Mouse (Mus musculus) midbrain, embryonic 15.5 days (tissue): ENCODE results near the gene Mafb. TPM values are rescaled to one million over a fixed set of nuclear protein-coding genes. Genes with fewer than 3 reads are reported as not detected.

Source experiments
- ATAC-seq: fragments of 200-750 bp; cut with Nextera tagmentation; replicated peaks from 2 replicates; pipeline ENCODE4 v1.8.0; 2017; ENCODE audit warnings: moderate TSS enrichment
- H3K27ac ChIP-seq: fragments of 300-500 bp; sonication (generic); 2 replicates; pipeline ENCODE4 v1.5.1; 2015; ENCODE audit warnings: mild to moderate bottlenecking, inconsistent platforms
- H3K27me3 ChIP-seq: fragments of 300-500 bp; sonication (generic); replicated peaks from 2 replicates; pipeline ENCODE4 v1.6.1; 2015; ENCODE audit warnings: inconsistent platforms
- H3K36me3 ChIP-seq: fragments of 300-500 bp; sonication (generic); replicated peaks from 2 replicates; pipeline ENCODE4 v1.6.1; 2015; ENCODE audit warnings: inconsistent platforms
- H3K4me1 ChIP-seq: fragments of 300-500 bp; sonication (generic); 2 replicates; pipeline ENCODE4 v1.6.1; 2015; ENCODE audit warnings: inconsistent platforms
- H3K4me2 ChIP-seq: fragments of 300-500 bp; sonication (generic); 2 replicates; pipeline ENCODE4 v1.6.1; 2015; ENCODE audit warnings: inconsistent platforms, mild to moderate bottlenecking, moderate library complexity
- H3K4me3 ChIP-seq: fragments of 300-500 bp; sonication (generic); 2 replicates; pipeline ENCODE4 v1.5.1; 2015; ENCODE audit warnings: mild to moderate bottlenecking, inconsistent platforms
- H3K9ac ChIP-seq: fragments of 300-500 bp; sonication (generic); 2 replicates; pipeline ENCODE4 v1.6.1; 2015; ENCODE audit warnings: mild to moderate bottlenecking, inconsistent platforms
- H3K9me3 ChIP-seq: fragments of 300-500 bp; sonication (generic); 2 replicates; pipeline ENCODE4 v1.6.1; 2016; ENCODE audit warnings: inconsistent platforms
- WGBS: fragments of 180-500 bp; shearing (Covaris S2); methylation state at CpG from one replicate; pipeline ENCODE4 v1.1.7; 2015; ENCODE audit warnings: mixed read lengths; 5-methylcytosine and 5-hydroxymethylcytosine counted together
- polyA plus RNA-seq: library from polyadenylated mRNA; unstranded; fragments of >200 nt; fragmentation: Nextera tagmentation; extraction: Ambion mirVana; gene quantifications from 2 replicates; pipeline ENCODE4 v1.2.1, GENCODE M21; 2015

The Mafb gene
- polyA plus RNA-seq, 1 experiment from 2014 or later, result 6.5 TPM

GRCm38 (mm10) chr2:160336053-160336452, 30.8 kb downstream of the Mafb start:
- Histone ChIP-seq H3K36me3 (no peaks in the 10 kb centered on the region), H3K4me1 (no peaks in the 10 kb centered on the region), H3K4me3 (no peak overlapping the region), H3K9me3 (no peaks in the 10 kb centered on the region), H3K27me3 (no peaks in the 10 kb centered on the region), H3K9ac (no peak overlapping the region), H3K27ac (no peak overlapping the region), H3K4me2 (no peak overlapping the region)
- 73% methylated on average over 2 of the region's 2 CpGs for WGBS
- ATAC-seq, result no peak

GRCm38 (mm10) chr2:160335043-160335442, 31.8 kb downstream of the Mafb start:
- H3K9me3 ChIP-seq, result no peaks in the 10 kb centered on the region
- WGBS, result 85% methylated on average over 1 of the region's 1 CpGs
- no peak overlapping the region for H3K4me2 ChIP-seq
- no peaks in the 10 kb centered on the region for H3K36me3 ChIP-seq
- H3K4me1 ChIP-seq, result no peaks in the 10 kb centered on the region
- no peak overlapping the region for H3K4me3 ChIP-seq
- H3K9ac ChIP-seq, result no peak overlapping the region
- H3K27me3 ChIP-seq, result no peaks in the 10 kb centered on the region
- H3K27ac ChIP-seq, result no peak overlapping the region
- ATAC-seq, result no peak

GRCm38 (mm10) chr2:160334111-160334661, 32.7 kb downstream of the Mafb start, which contains the start of gene Gm826:
TSS of gene Gm826 (minus strand) at chr2:160334162.
- H3K9me3 ChIP-seq, result no peaks in the 10 kb centered on the region
- ATAC-seq, result no peak
- H3K9ac ChIP-seq, result no peak within 1 kb of the TSS
- no peaks in the 10 kb centered on the region for H3K36me3 ChIP-seq
- WGBS, result 58% methylated on average over 4 of the region's 4 CpGs
- no peaks in the 10 kb centered on the region for H3K27me3 ChIP-seq
- H3K4me3 ChIP-seq, result no peak within 1 kb of the TSS
- no peak within 1 kb of the TSS for H3K4me2 ChIP-seq
- H3K27ac ChIP-seq, result no peak within 1 kb of the TSS
- no peaks in the 10 kb centered on the region for H3K4me1 ChIP-seq

- 94% methylated on average over 12 of the region's 12 CpGs for WGBS
- Histone ChIP-seq H3K4me2 (no peak overlapping the region), H3K27ac (no peak overlapping the region), H3K4me3 (no peak overlapping the region), H3K36me3 (no peaks in the 10 kb centered on the region), H3K4me1 (no peaks in the 10 kb centered on the region; the same call in 1 of the 2 replicates), H3K27me3 (no peaks in the 10 kb centered on the region), H3K9ac (no peak overlapping the region), H3K9me3 (no peaks in the 10 kb centered on the region)
- no peak for ATAC-seq
Measured at GRCm38 (mm10) chr2:160332516-160333325, 34.1 kb downstream of the Mafb start.

- 55% methylated on average over 9 of the region's 9 CpGs for WGBS
- no peaks in the 10 kb centered on the region for H3K27me3 ChIP-seq
- no peak for ATAC-seq
- H3K36me3 ChIP-seq, result no peaks in the 10 kb centered on the region
- H3K9me3 ChIP-seq, result no peaks in the 10 kb centered on the region
- H3K4me2 ChIP-seq, result no peak overlapping the region
- no peaks in the 10 kb centered on the region; the same call in 1 of the 2 replicates for H3K4me1 ChIP-seq
- no peak overlapping the region for H3K9ac ChIP-seq
- no peak overlapping the region for H3K27ac ChIP-seq
- no peak overlapping the region for H3K4me3 ChIP-seq
Measured at GRCm38 (mm10) chr2:160328886-160329285, 38.0 kb downstream of the Mafb start.

- 91% methylated on average over 4 of the region's 4 CpGs for WGBS
- H3K27ac ChIP-seq, result no peak overlapping the region
- H3K4me2 ChIP-seq, result no peak overlapping the region
- no peaks in the 10 kb centered on the region for H3K27me3 ChIP-seq
- no peak overlapping the region for H3K9ac ChIP-seq
- H3K4me1 ChIP-seq, result no peaks in the 10 kb centered on the region; the same call in 1 of the 2 replicates
- no peak overlapping the region for H3K4me3 ChIP-seq
- H3K9me3 ChIP-seq, result no peaks in the 10 kb centered on the region
- ATAC-seq, result no peak
- no peaks in the 10 kb centered on the region for H3K36me3 ChIP-seq
Measured at GRCm38 (mm10) chr2:160327716-160328115, 39.1 kb downstream of the Mafb start.

- no peak overlapping the region for H3K4me3 ChIP-seq
- no peaks in the 10 kb centered on the region; the same call in 1 of the 2 replicates for H3K4me1 ChIP-seq
- H3K4me2 ChIP-seq, result no peak overlapping the region
- no peak for ATAC-seq
- H3K9me3 ChIP-seq, result no peaks in the 10 kb centered on the region
- no peak overlapping the region for H3K9ac ChIP-seq
- H3K36me3 ChIP-seq, result no peaks in the 10 kb centered on the region
- no peak overlapping the region for H3K27ac ChIP-seq
- WGBS, result 59% methylated on average over 4 of the region's 4 CpGs
- H3K27me3 ChIP-seq, result no peaks in the 10 kb centered on the region
Measured at GRCm38 (mm10) chr2:160327167-160327566, 39.7 kb downstream of the Mafb start.

- H3K4me3 ChIP-seq, result no peak overlapping the region
- H3K27ac ChIP-seq, result no peak overlapping the region
- no peak for ATAC-seq
- WGBS, result 89% methylated on average over 6 of the region's 6 CpGs
- H3K9ac ChIP-seq, result no peak overlapping the region
- H3K36me3 ChIP-seq, result no peaks in the 10 kb centered on the region
- H3K27me3 ChIP-seq, result no peaks in the 10 kb centered on the region
- H3K4me2 ChIP-seq, result no peak overlapping the region
- no peaks in the 10 kb centered on the region for H3K9me3 ChIP-seq
- no peaks in the 10 kb centered on the region; the same call in 1 of the 2 replicates for H3K4me1 ChIP-seq
Measured at GRCm38 (mm10) chr2:160325105-160325644, 41.7 kb downstream of the Mafb start.

GRCm38 (mm10) chr2:160321829-160322228, 45.0 kb downstream of the Mafb start:
- Histone ChIP-seq H3K27ac (no peak overlapping the region), H3K36me3 (no peaks in the 10 kb centered on the region), H3K4me1 (no peaks in the 10 kb centered on the region), H3K27me3 (no peaks in the 10 kb centered on the region), H3K4me3 (no peak overlapping the region), H3K4me2 (no peak overlapping the region), H3K9ac (no peak overlapping the region), H3K9me3 (no peaks in the 10 kb centered on the region)
- ATAC-seq, result no peak
- 54% methylated on average over 4 of the region's 4 CpGs for WGBS

GRCm38 (mm10) chr2:160318255-160318654, 48.6 kb downstream of the Mafb start:
- WGBS, result 84% methylated on average over 4 of the region's 4 CpGs

More at GRCm38 (mm10) chr2:160318255-160318654, 48.6 kb downstream of the Mafb start:
- ATAC-seq, result no peak
- H3K27me3 ChIP-seq, result no peaks in the 10 kb centered on the region
- no peak overlapping the region for H3K4me2 ChIP-seq
- no peaks in the 10 kb centered on the region; the same call in 1 of the 2 replicates for H3K4me1 ChIP-seq
- no peak overlapping the region for H3K27ac ChIP-seq
- no peaks in the 10 kb centered on the region for H3K9me3 ChIP-seq
- no peak overlapping the region for H3K4me3 ChIP-seq
- no peaks in the 10 kb centered on the region for H3K36me3 ChIP-seq
- no peak overlapping the region for H3K9ac ChIP-seq
